Mouse (Mus musculus) E14TG2a.4 (cell line): ENCODE results near the gene Shf.

Source experiments
- H3K27me3 ChIP-seq: 2 replicates; pipeline ENCODE4 v1.6.1; 2014; ENCODE audit warnings: low read length, control low read depth; ENCODE audit not compliant: insufficient read depth
- H3K36me3 ChIP-seq: 2 replicates; pipeline ENCODE4 v1.6.1; 2014; ENCODE audit warnings: low read length, control low read depth; ENCODE audit not compliant: insufficient read depth
- H3K4me1 ChIP-seq: replicated peaks from 2 replicates; pipeline ENCODE4 v1.6.1; 2014; ENCODE audit warnings: low read depth, low read length, control low read depth
- H3K4me3 ChIP-seq: replicated peaks from 2 replicates; pipeline ENCODE4 v1.5.1; 2014; ENCODE audit warnings: mild to moderate bottlenecking, low read length
- H3K9me3 ChIP-seq: 2 replicates; pipeline ENCODE4 v1.6.1; 2014; ENCODE audit warnings: low read length, control low read depth
- CTCF ChIP-seq: conservative IDR thresholded peaks from 2 replicates; pipeline ENCODE4 v1.5.1; 2014; ENCODE audit warnings: low read length
- NANOG ChIP-seq: IDR thresholded peaks from 2 replicates; pipeline ENCODE4 v1.6.1; 2014; ENCODE audit warnings: borderline replicate concordance, low read length, mixed read lengths
- POU5F1 ChIP-seq: IDR thresholded peaks from 2 replicates; pipeline ENCODE4 v1.6.1; 2014; ENCODE audit warnings: low read length, borderline replicate concordance

The Shf gene

DNA sequence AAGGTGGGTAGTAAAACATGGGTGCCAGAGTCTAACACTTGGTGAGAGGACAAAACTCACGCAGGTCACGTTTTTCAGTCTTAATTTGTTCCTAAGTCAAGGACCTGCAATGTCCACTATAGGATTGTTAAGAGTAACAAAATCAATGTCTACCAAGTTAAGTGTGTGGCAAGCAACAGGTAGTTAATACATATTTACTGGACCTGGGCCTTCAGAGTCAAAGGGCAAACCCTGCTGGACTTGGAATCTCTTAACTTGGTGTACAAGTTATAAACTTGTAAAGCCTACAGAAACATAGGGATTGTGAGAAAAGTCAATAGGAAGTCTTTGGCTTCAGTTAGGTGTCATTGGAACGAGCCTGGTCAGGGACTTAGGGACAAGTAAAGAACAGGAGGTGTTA is 44.4 kb downstream of the Shf start:
- no peak for TF ChIP-seq NANOG
- TF ChIP-seq CTCF = no peak
- no peak for TF ChIP-seq POU5F1
- Histone ChIP-seq H3K27me3 (peaks cover 40% of the 10 kb centered on the region), H3K36me3 (no peaks in the 10 kb centered on the region), H3K4me1 (peaks cover 7% of the 10 kb centered on the region; the same call in 1 of the 2 replicates), H3K4me3 (no peak overlapping the region), H3K9me3 (no peaks in the 10 kb centered on the region)

DNA sequence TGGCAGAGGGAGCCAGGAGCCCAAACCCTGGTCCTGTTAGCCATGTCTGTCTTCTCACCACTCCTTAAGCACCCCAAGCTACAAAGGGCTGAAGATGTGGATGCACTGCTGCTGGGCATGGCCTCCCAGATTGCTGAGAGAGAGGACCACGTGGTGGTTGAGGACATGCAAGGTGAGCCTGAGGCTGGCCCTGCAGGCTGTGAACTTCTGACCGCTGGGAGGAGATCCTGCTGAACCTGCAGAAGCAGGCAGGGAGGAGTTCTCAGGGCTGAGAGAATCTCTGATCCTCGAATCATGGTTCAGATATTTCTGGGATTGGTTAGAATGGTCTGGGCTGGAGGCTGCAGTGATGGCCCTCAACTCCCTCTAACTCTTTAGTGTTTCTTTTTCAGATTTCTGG is 45.0 kb downstream of the Shf start:
- H3K36me3 ChIP-seq = no peaks in the 10 kb centered on the region
- H3K9me3 ChIP-seq = no peaks in the 10 kb centered on the region
- no peak overlapping the region for H3K4me3 ChIP-seq
- H3K4me1 ChIP-seq = peaks cover 11% of the 10 kb centered on the region
- TF ChIP-seq CTCF = no peak
- no peak for TF ChIP-seq POU5F1
- no peak for TF ChIP-seq NANOG
- H3K27me3 ChIP-seq = peaks cover 41% of the 10 kb centered on the region

DNA sequence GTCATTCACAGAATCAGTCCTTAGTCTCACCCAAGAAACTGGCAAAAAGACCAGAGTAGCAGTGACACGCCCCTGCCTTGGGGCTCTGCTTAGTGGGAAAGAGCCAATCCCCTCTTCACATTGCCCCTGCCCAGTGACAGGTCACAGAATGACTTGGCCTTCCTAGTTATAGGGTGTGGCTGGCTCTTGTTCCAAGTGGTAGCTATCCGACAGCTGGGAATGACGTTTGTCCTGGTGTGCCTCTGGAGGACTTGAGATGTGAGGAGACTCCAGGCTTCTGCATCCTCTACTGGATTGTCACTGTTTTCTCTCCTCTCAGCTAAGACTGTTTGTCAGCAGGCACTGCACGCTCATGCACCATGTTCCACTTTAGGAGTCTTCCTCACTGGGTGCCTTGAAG is 51.6 kb downstream of the Shf start:
- no peaks in the 10 kb centered on the region for H3K36me3 ChIP-seq
- TF ChIP-seq POU5F1 (no peak), NANOG (no peak), CTCF (no peak)
- peaks cover 37% of the 10 kb centered on the region for H3K4me1 ChIP-seq
- H3K9me3 ChIP-seq = peaks cover 10% of the 10 kb centered on the region
- peaks cover 78% of the 10 kb centered on the region for H3K27me3 ChIP-seq
- H3K4me3 ChIP-seq = no peak overlapping the region

DNA sequence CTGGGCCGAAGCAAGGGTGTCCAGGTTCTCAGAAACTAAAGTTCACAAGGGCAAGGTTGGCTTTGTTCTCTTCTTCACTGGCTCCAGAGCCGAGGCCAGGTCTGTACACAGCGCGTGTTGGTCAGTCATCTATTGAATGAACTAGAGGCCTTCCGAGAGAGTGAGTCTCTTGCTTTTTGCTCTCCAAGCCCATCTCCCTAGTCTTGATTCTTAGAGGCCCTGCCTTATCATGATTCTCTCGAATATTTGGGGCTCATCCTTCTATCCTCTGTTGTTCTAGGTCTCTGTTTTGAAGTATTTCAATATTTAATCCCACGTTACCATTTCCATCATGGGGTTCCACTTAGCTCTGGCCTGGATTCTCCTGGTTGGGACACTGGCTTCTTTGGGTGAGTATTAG is 53.6 kb downstream of the Shf start, which contains the start of gene Duox1:
Gene Duox1, plus strand, starts transcription at position 301 of the 400 bp plus-strand sequence.
- peaks cover 80% of the 10 kb centered on the region for H3K27me3 ChIP-seq
- H3K36me3 ChIP-seq = no peaks in the 10 kb centered on the region
- no peak within 1 kb of the TSS for H3K4me3 ChIP-seq
- TF ChIP-seq NANOG (no peak), CTCF (no peak), POU5F1 (no peak)
- H3K9me3 ChIP-seq = peaks cover 10% of the 10 kb centered on the region
- peaks cover 51% of the 10 kb centered on the region for H3K4me1 ChIP-seq

DNA sequence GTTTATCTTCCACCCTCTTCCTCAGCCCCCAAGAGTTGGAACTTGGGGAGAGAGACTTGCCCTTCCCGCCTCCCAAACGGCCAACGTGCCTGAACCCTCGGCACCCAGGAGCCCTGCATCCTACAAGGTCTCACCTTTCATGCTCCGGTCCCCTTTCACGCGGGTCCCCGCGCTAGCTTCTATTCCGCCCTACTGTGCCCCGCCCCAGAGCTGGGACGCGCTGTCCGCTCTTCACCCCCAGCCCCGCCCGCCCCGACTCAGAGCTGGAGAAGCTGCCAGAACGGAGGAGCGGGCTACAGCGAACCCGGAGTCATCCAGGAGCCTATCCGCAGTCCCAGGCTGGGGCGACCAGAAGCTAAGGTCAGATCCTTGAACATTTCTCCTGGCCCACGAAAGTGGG is 55.4 kb downstream of the Shf start, which contains the start of gene Duoxa1:
Gene Duoxa1, minus strand, starts transcription at position 195 of the 400 bp plus-strand sequence.
- no peaks in the 10 kb centered on the region for H3K36me3 ChIP-seq
- no peak for TF ChIP-seq CTCF
- no peak for TF ChIP-seq POU5F1
- no peak for TF ChIP-seq NANOG

DNA sequence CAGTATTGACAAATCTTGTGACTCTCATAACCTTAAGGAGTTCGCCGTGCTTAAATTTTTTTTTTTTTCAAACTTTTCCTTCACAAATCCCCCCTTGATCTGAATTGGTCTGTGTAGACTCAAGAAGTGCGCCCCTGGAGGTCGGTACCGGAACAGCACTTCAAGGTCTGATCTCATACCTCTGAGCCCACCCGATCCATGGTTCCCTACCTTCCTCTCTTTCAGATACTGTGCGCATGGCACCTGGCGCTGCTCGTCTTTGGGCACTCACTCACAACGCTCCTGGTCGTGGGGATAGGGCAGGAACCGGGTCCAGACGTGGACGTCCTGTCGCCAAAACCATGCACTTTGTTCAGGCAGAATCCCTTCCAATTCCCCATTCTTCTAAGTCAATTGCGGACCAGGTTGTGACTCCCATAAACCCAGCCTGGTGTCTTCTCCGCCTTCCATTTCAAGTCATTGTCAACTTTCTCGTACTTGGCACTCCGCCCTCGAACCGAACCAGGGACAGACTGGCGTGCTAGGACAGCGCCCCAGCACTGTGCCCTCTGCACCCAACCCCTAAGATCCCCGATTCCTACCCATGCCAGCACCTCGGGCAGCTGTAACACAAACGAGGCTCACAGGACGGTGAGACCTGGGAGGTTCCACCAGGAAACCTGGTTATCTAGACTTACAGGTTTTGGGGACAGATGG is 56.1 kb downstream of the Shf start:
- TF ChIP-seq NANOG = no peak
- TF ChIP-seq CTCF = peak; percentile 66
- Histone ChIP-seq H3K27me3 (peaks cover 73% of the 10 kb centered on the region), H3K4me3 (peak overlapping the region; percentile 66), H3K4me1 (peaks cover 40% of the 10 kb centered on the region), H3K36me3 (no peaks in the 10 kb centered on the region), H3K9me3 (peaks cover 10% of the 10 kb centered on the region)

More for the DNA sequence above, 55.4 kb downstream of the Shf start, which contains the start of gene Duoxa1:
- peaks cover 10% of the 10 kb centered on the region for H3K9me3 ChIP-seq
- H3K4me3 ChIP-seq = peak within 1 kb of the TSS; percentile 66
- H3K27me3 ChIP-seq = peaks cover 74% of the 10 kb centered on the region
- H3K4me1 ChIP-seq = peaks cover 40% of the 10 kb centered on the region

DNA sequence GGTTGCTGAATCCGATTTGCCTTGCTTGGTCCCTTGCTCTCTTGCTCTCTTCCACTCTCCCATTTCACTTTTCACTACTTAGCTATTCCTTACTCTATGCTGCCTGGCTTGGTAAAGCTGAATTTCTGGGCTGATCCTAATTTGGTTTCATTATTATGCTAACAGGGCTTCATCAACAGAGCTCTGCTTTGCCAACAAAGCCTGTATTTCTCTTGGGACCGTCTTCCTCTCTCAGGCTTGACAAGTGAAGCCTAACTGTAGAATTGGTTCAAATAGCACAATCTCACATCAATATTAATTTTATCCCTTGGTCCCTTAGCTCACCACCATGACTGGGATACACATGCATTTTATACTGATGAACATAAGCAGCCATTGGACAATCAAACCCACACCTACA is 57.4 kb downstream of the Shf start:
- Histone ChIP-seq H3K4me1 (peaks cover 34% of the 10 kb centered on the region), H3K4me3 (no peak overlapping the region), H3K27me3 (peaks cover 72% of the 10 kb centered on the region), H3K9me3 (peaks cover 10% of the 10 kb centered on the region), H3K36me3 (no peaks in the 10 kb centered on the region)
- TF ChIP-seq NANOG (no peak), POU5F1 (no peak), CTCF (no peak)

DNA sequence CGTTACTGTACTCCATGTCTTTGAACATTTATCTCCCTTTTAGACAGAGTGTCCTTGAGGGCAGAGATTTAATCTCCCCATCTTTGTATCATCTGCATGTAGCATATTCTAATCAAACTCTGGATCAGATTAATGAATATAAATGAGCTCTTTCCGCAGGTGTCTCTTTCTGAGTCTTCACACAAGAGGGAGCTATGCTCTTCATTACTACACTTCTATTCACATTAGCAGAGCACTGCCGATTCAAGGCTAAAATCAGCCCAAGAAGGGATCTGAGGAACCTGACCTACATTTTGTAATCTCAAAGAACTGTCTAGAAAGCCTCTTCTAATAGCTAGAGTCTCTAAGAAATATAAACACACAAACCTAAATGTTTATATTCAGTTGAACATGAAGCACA is 59.3 kb downstream of the Shf start:
- Histone ChIP-seq H3K4me1 (peaks cover 33% of the 10 kb centered on the region), H3K4me3 (no peak overlapping the region), H3K36me3 (no peaks in the 10 kb centered on the region), H3K9me3 (peaks cover 5% of the 10 kb centered on the region; the same call in 1 of the 2 replicates), H3K27me3 (peaks cover 73% of the 10 kb centered on the region)
- no peak for TF ChIP-seq CTCF
- no peak for TF ChIP-seq POU5F1
- TF ChIP-seq NANOG = no peak
